Mouse (Mus musculus): ENCODE data around the gene AI837181. TPM values are rescaled to one million over a fixed set of nuclear protein-coding genes. Genes with fewer than 3 reads are reported as not detected.

AI837181 gene
- polyA plus RNA-seq (2014; fragmentation: Nextera tagmentation; extraction: Ambion mirVana): 24.2 and 27.2 TPM in 2 replicates

- Histone ChIP-seq H3K27ac (ENCODE audit: low read depth, low read length) (peak within 1 kb of the TSS; percentile 83), H3K4me3 (ENCODE audit: low read depth, low read length) (peak within 1 kb of the TSS; percentile 88), H3K9me3 (ENCODE audit: control insufficient read depth, low read length) (no peaks in the 10 kb centered on the region), H3K9ac (ENCODE audit: low read depth, low read length) (peak within 1 kb of the TSS; percentile 91), H3K36me3 (ENCODE audit: control insufficient read depth, insufficient read depth, low read length) (peaks cover 19% of the 10 kb centered on the region; the same call in 1 of the 2 replicates), H3K4me1 (replicated peaks; ENCODE audit: control insufficient read depth, insufficient read depth, low read length) (peaks cover 21% of the 10 kb centered on the region), H3K4me2 (peak within 1 kb of the TSS; percentile 93), H3K27me3 (replicated peaks; ENCODE audit: control insufficient read depth, insufficient read depth, low read length) (no peaks in the 10 kb centered on the region)
- under 1% methylated on average over 84 of the region's 87 CpGs for WGBS
- DNase-seq (ENCODE audit: low spot score) (peak; percentile 98), ATAC-seq (replicated peaks; ENCODE audit: low FRiP score) (peak; percentile 90)
Observed at GRCm38 (mm10) chr19:5424782-5425741, at the start of gene AI837181, which contains the start of gene Drap1. TSS of gene AI837181 (plus strand) at chr19:5425144. TSS of gene Drap1 (minus strand) at chr19:5424979.

GRCm38 (mm10) chr19:5377446-5377845 is 47.5 kb upstream of the AI837181 start:
- H3K27me3 ChIP-seq (replicated peaks; ENCODE audit: control insufficient read depth, insufficient read depth, low read length): no peaks in the 10 kb centered on the region
- H3K4me3 ChIP-seq (ENCODE audit: low read depth, low read length): no peak overlapping the region
- WGBS: 84% methylated on average over 1 of the region's 1 CpGs
- no peak overlapping the region for H3K9ac ChIP-seq (ENCODE audit: low read depth, low read length)
- ATAC-seq (replicated peaks; ENCODE audit: low FRiP score) (no peak), DNase-seq (ENCODE audit: low spot score) (no peak)
- H3K4me2 ChIP-seq: no peak overlapping the region
- peaks cover 42% of the 10 kb centered on the region for H3K36me3 ChIP-seq (ENCODE audit: control insufficient read depth, insufficient read depth, low read length)
- H3K27ac ChIP-seq (ENCODE audit: low read depth, low read length): no peak overlapping the region
- no peaks in the 10 kb centered on the region for H3K9me3 ChIP-seq (ENCODE audit: control insufficient read depth, low read length)
- H3K4me1 ChIP-seq (replicated peaks; ENCODE audit: control insufficient read depth, insufficient read depth, low read length): no peaks in the 10 kb centered on the region

- Histone ChIP-seq H3K27ac (ENCODE audit: low read depth, low read length) (no peak overlapping the region), H3K36me3 (ENCODE audit: control insufficient read depth, insufficient read depth, low read length) (peaks cover 71% of the 10 kb centered on the region), H3K4me3 (ENCODE audit: low read depth, low read length) (no peak overlapping the region), H3K4me2 (no peak overlapping the region), H3K9me3 (ENCODE audit: control insufficient read depth, low read length) (no peaks in the 10 kb centered on the region), H3K4me1 (replicated peaks; ENCODE audit: control insufficient read depth, insufficient read depth, low read length) (peaks cover 14% of the 10 kb centered on the region), H3K9ac (ENCODE audit: low read depth, low read length) (no peak overlapping the region), H3K27me3 (replicated peaks; ENCODE audit: control insufficient read depth, insufficient read depth, low read length) (no peaks in the 10 kb centered on the region)
- DNase-seq (ENCODE audit: low spot score): no peak
- 92% methylated on average over 12 of the region's 12 CpGs for WGBS
- ATAC-seq (replicated peaks; ENCODE audit: low FRiP score): no peak
Observed at GRCm38 (mm10) chr19:5383326-5383725, 41.6 kb upstream of the AI837181 start.

- Histone ChIP-seq H3K4me2 (no peak overlapping the region), H3K4me3 (ENCODE audit: low read depth, low read length) (no peak overlapping the region), H3K36me3 (ENCODE audit: control insufficient read depth, insufficient read depth, low read length) (peaks cover 59% of the 10 kb centered on the region), H3K27ac (ENCODE audit: low read depth, low read length) (no peak overlapping the region), H3K9me3 (ENCODE audit: control insufficient read depth, low read length) (no peaks in the 10 kb centered on the region), H3K9ac (ENCODE audit: low read depth, low read length) (no peak overlapping the region), H3K4me1 (replicated peaks; ENCODE audit: control insufficient read depth, insufficient read depth, low read length) (peaks cover 14% of the 10 kb centered on the region), H3K27me3 (replicated peaks; ENCODE audit: control insufficient read depth, insufficient read depth, low read length) (no peaks in the 10 kb centered on the region)
- DNase-seq (ENCODE audit: low spot score) (no peak), ATAC-seq (replicated peaks; ENCODE audit: low FRiP score) (no peak)
- WGBS: 93% methylated on average over 8 of the region's 8 CpGs
Observed at GRCm38 (mm10) chr19:5384715-5385114, 40.2 kb upstream of the AI837181 start.

- H3K4me1 ChIP-seq (replicated peaks; ENCODE audit: control insufficient read depth, insufficient read depth, low read length): peaks cover 23% of the 10 kb centered on the region
- H3K27me3 ChIP-seq (replicated peaks; ENCODE audit: control insufficient read depth, insufficient read depth, low read length): no peaks in the 10 kb centered on the region
- H3K9ac ChIP-seq (ENCODE audit: low read depth, low read length): peak overlapping the region; percentile 98
- no peaks in the 10 kb centered on the region for H3K9me3 ChIP-seq (ENCODE audit: control insufficient read depth, low read length)
- under 1% methylated on average over 43 of the region's 43 CpGs for WGBS
- ATAC-seq (replicated peaks; ENCODE audit: low FRiP score): peak; percentile 53
- H3K4me2 ChIP-seq: peak overlapping the region; percentile 97
- peak; percentile 59 for DNase-seq (ENCODE audit: low spot score)
- peaks cover 31% of the 10 kb centered on the region for H3K36me3 ChIP-seq (ENCODE audit: control insufficient read depth, insufficient read depth, low read length)
- peak overlapping the region; percentile 100 for H3K4me3 ChIP-seq (ENCODE audit: low read depth, low read length)
- H3K27ac ChIP-seq (ENCODE audit: low read depth, low read length): peak overlapping the region; percentile 86
Observed at GRCm38 (mm10) chr19:5388011-5388441, 36.9 kb upstream of the AI837181 start.

- peak; percentile 93 for ATAC-seq (replicated peaks; ENCODE audit: low FRiP score)
- under 1% methylated on average over 43 of the region's 43 CpGs for WGBS
- no peaks in the 10 kb centered on the region for H3K27me3 ChIP-seq (replicated peaks; ENCODE audit: control insufficient read depth, insufficient read depth, low read length)
- peak within 1 kb of the TSS; percentile 97 for H3K4me2 ChIP-seq
- H3K36me3 ChIP-seq (ENCODE audit: control insufficient read depth, insufficient read depth, low read length): peaks cover 24% of the 10 kb centered on the region
- H3K4me1 ChIP-seq (replicated peaks; ENCODE audit: control insufficient read depth, insufficient read depth, low read length): peaks cover 23% of the 10 kb centered on the region
- H3K9me3 ChIP-seq (ENCODE audit: control insufficient read depth, low read length): no peaks in the 10 kb centered on the region
- H3K9ac ChIP-seq (ENCODE audit: low read depth, low read length): peak within 1 kb of the TSS; percentile 98
- peak; percentile 90 for DNase-seq (ENCODE audit: low spot score)
- peak within 1 kb of the TSS; percentile 86 for H3K27ac ChIP-seq (ENCODE audit: low read depth, low read length)
- H3K4me3 ChIP-seq (ENCODE audit: low read depth, low read length): peak within 1 kb of the TSS; percentile 100
Observed at GRCm38 (mm10) chr19:5388588-5389242, 36.2 kb upstream of the AI837181 start, which contains the start of gene Sart1. TSS of gene Sart1 (minus strand) at chr19:5388703.

GRCm38 (mm10) chr19:5389647-5390046 is 35.3 kb upstream of the AI837181 start:
- Histone ChIP-seq H3K9ac (ENCODE audit: low read depth, low read length) (peak overlapping the region; percentile 98), H3K9me3 (ENCODE audit: control insufficient read depth, low read length) (no peaks in the 10 kb centered on the region), H3K4me3 (ENCODE audit: low read depth, low read length) (peak overlapping the region; percentile 100), H3K36me3 (ENCODE audit: control insufficient read depth, insufficient read depth, low read length) (peaks cover 16% of the 10 kb centered on the region), H3K4me1 (replicated peaks; ENCODE audit: control insufficient read depth, insufficient read depth, low read length) (peaks cover 23% of the 10 kb centered on the region), H3K4me2 (peak overlapping the region; percentile 97), H3K27me3 (replicated peaks; ENCODE audit: control insufficient read depth, insufficient read depth, low read length) (no peaks in the 10 kb centered on the region), H3K27ac (ENCODE audit: low read depth, low read length) (peak overlapping the region; percentile 86)
- WGBS: 12% methylated on average over 12 of the region's 12 CpGs
- peak; percentile 56 for ATAC-seq (replicated peaks; ENCODE audit: low FRiP score)
- DNase-seq (ENCODE audit: low spot score): peak; percentile 76

- WGBS: 73% methylated on average over 8 of the region's 8 CpGs
- ATAC-seq (replicated peaks; ENCODE audit: low FRiP score): no peak
- peak overlapping the region; percentile 98 for H3K9ac ChIP-seq (ENCODE audit: low read depth, low read length)
Observed at GRCm38 (mm10) chr19:5390416-5390815, 34.5 kb upstream of the AI837181 start.

More at GRCm38 (mm10) chr19:5390416-5390815, 34.5 kb upstream of the AI837181 start:
- no peak for DNase-seq (ENCODE audit: low spot score)
- Histone ChIP-seq H3K27ac (ENCODE audit: low read depth, low read length) (peak overlapping the region; percentile 86), H3K27me3 (replicated peaks; ENCODE audit: control insufficient read depth, insufficient read depth, low read length) (no peaks in the 10 kb centered on the region), H3K36me3 (ENCODE audit: control insufficient read depth, insufficient read depth, low read length) (peaks cover 8% of the 10 kb centered on the region), H3K4me1 (replicated peaks; ENCODE audit: control insufficient read depth, insufficient read depth, low read length) (peaks cover 23% of the 10 kb centered on the region), H3K4me3 (ENCODE audit: low read depth, low read length) (peak overlapping the region; percentile 100), H3K4me2 (peak overlapping the region; percentile 97), H3K9me3 (ENCODE audit: control insufficient read depth, low read length) (no peaks in the 10 kb centered on the region)
